14 mouse cellular contexts compared by ENCODE assay signal in genomic region chr11:116194619-116195018, GRCm38 (mm10). TPM values are rescaled to one million over a fixed set of nuclear protein-coding genes. Genes with fewer than 3 reads are reported as not detected.
DNase-seq lines count a peak whose midpoint lies in the region; ATAC-seq and TF ChIP-seq lines count a peak whose summit lies in the region.
"Had no signal": no experiment of that assay in that cellular context is flagged by ENCODE, and none has a peak within 500 bp of the region (broad histone marks: within the 10 kb centered on the region; RNA-seq: fewer than 3 reads in every experiment).

No protein-coding gene starts in this region.

- no peak for ATAC-seq in megakaryocyte, adult 5-6 weeks (ENCODE audit: poor library complexity, severe bottlenecking)
- ATAC-seq in liver, embryonic 15.5 days (ENCODE audit: insufficient read depth) = no peak
- ATAC-seq: hindbrain, postnatal 0 days; midbrain, embryonic 13.5 days; Patski had no signal

- peaks cover 40% of the 10 kb centered on the region for H3K36me3 ChIP-seq in megakaryocyte, embryonic 14.5 days (replicated peaks; ENCODE audit: low read length)
- H3K36me3 ChIP-seq in liver, embryonic 15.5 days (replicated peaks) = peaks cover 17% of the 10 kb centered on the region
- H3K36me3 ChIP-seq in forebrain, embryonic 10.5 days (replicated peaks) = peaks cover 18% of the 10 kb centered on the region

- TF ChIP-seq CTCF in gastrocnemius, adult 2 months (IDR thresholded peaks at IDR 0.05) = no peak

- intact Hi-C loops in gastrocnemius, adult 2 months (cut with DNase I) = no loop called here
- intact Hi-C loops in left cerebral cortex, postnatal 10 days (cut with DNase I) = no loop called here

- 50% methylated on average over 8 of the region's 8 CpGs for WGBS in liver, embryonic 15.5 days (ENCODE audit: insufficient replicate concordance)
- 94% methylated on average over 8 of the region's 8 CpGs for WGBS in forebrain, embryonic 10.5 days

- no peak for DNase-seq in gastrocnemius, adult 2 months
- no peak for DNase-seq in gastrocnemius, postnatal 10 days
- DNase-seq in c-Kit-positive CD71-positive TER-119-positive erythroid progenitor cells, embryonic 14.5 days (ENCODE audit: low spot score) = no peak
- no peak for DNase-seq in forebrain, embryonic 10.5 days (ENCODE audit: extremely low spot score, low spot score)
- no peak for DNase-seq in left cerebral cortex, postnatal 10 days (ENCODE audit: extremely low spot score in 1 of 2, low spot score in 2 of 2)
- DNase-seq: cerebellum, adult 9-11 months; lung, postnatal 14 days; thymus, postnatal 36 days had no signal

- peak overlapping the region; percentile 26; the same call in 1 of the 2 replicates for H3K4me3 ChIP-seq in gastrocnemius, adult 2 months
- H3K4me3 ChIP-seq in megakaryocyte, embryonic 14.5 days (replicated peaks) = peak overlapping the region; percentile 89
- 0 out of 2 replicates have a peak overlapping the region, but pooled peaks have one; percentile 5 for H3K4me3 ChIP-seq in liver, embryonic 15.5 days (replicated peaks)
- H3K4me3 ChIP-seq in forebrain, embryonic 10.5 days = no peak overlapping the region
- H3K4me3 ChIP-seq: midbrain, embryonic 13.5 days had no signal

- H3K4me1 ChIP-seq in megakaryocyte, embryonic 14.5 days = peaks cover 72% of the 10 kb centered on the region
- peaks cover 46% of the 10 kb centered on the region for H3K4me1 ChIP-seq in liver, embryonic 15.5 days (replicated peaks)
- peaks cover 13% of the 10 kb centered on the region for H3K4me1 ChIP-seq in forebrain, embryonic 10.5 days

- no peaks in the 10 kb centered on the region for H3K9me3 ChIP-seq in megakaryocyte, embryonic 14.5 days
- no peaks in the 10 kb centered on the region for H3K9me3 ChIP-seq in liver, embryonic 15.5 days (replicated peaks)
- H3K9me3 ChIP-seq in forebrain, embryonic 10.5 days = no peaks in the 10 kb centered on the region
- H3K9me3 ChIP-seq: midbrain, embryonic 13.5 days had no signal

- H3K4me2 ChIP-seq in liver, embryonic 15.5 days = peak overlapping the region; percentile 41
- H3K4me2 ChIP-seq: midbrain, embryonic 13.5 days had no signal

- no peak overlapping the region; the same call in 1 of the 2 replicates for H3K9ac ChIP-seq in liver, embryonic 15.5 days
- H3K9ac ChIP-seq: midbrain, embryonic 13.5 days had no signal

- H3K27me3 ChIP-seq in megakaryocyte, embryonic 14.5 days (replicated peaks) = no peaks in the 10 kb centered on the region
- no peaks in the 10 kb centered on the region for H3K27me3 ChIP-seq in liver, embryonic 15.5 days
- no peaks in the 10 kb centered on the region for H3K27me3 ChIP-seq in forebrain, embryonic 10.5 days (ENCODE audit: poor library complexity, severe bottlenecking)
- H3K27me3 ChIP-seq: midbrain, embryonic 13.5 days; Patski had no signal

- H3K27ac ChIP-seq in gastrocnemius, adult 2 months = peak overlapping the region; percentile 53
- peak overlapping the region; percentile 60 for H3K27ac ChIP-seq in liver, embryonic 15.5 days (replicated peaks)
- no peak overlapping the region for H3K27ac ChIP-seq in forebrain, embryonic 10.5 days
- H3K27ac ChIP-seq: hindbrain, postnatal 0 days; midbrain, embryonic 13.5 days had no signal

RNA-seq across cellular contexts. Expression of gene Ten1, which starts 4.0 kb away (rescaled TPM):
- 10 to 100 TPM; 14.3 to 17.1 TPM for total RNA-seq in gastrocnemius, adult 2 months (2021)
- 10 to 100 TPM; 28.5 to 31.3 TPM for total RNA-seq in gastrocnemius, postnatal 10 days (2021)
- 181 and 219 TPM in 2 replicates for polyA plus RNA-seq in megakaryocyte, embryonic 14.5 days (2012; ENCODE audit: insufficient read depth, low replicate concordance)
- 58.5 and 63.9 TPM in 2 replicates for total RNA-seq in megakaryocyte, adult 5-6 weeks (2015)
- 21.4 and 27.2 TPM in 2 replicates for total RNA-seq in megakaryocyte, adult 5-6 weeks (2017)
- polyA plus RNA-seq in liver, embryonic 15.5 days (2015; fragmentation: Nextera tagmentation; extraction: Ambion mirVana) = 27.5 and 33.1 TPM in 2 replicates
- polyA plus RNA-seq in forebrain, embryonic 10.5 days (2016; fragmentation: Nextera tagmentation; extraction: Ambion mirVana) = 51.7 and 57.1 TPM in 2 replicates
- 10 to 100 TPM; 44.8 to 50.9 TPM for total RNA-seq in left cerebral cortex, postnatal 10 days (2021)

RNA-seq across cellular contexts. Expression of gene Acox1, which starts 4.2 kb away (rescaled TPM):
- total RNA-seq in gastrocnemius, adult 2 months (2021) = 100 to 1,000 TPM in 1 of 2 experiments, 10 to 100 TPM in 1; 79.8 to 118 TPM
- 10 to 100 TPM; 39.1 to 41.4 TPM for total RNA-seq in gastrocnemius, postnatal 10 days (2021)
- polyA plus RNA-seq in megakaryocyte, embryonic 14.5 days (2012; ENCODE audit: insufficient read depth, low replicate concordance) = 1.7 and 3.3 TPM in 2 replicates
- total RNA-seq in megakaryocyte, adult 5-6 weeks (2015) = 15.1 and 18.3 TPM in 2 replicates
- total RNA-seq in megakaryocyte, adult 5-6 weeks (2017) = 18.6 and 19.7 TPM in 2 replicates
- polyA plus RNA-seq in liver, embryonic 15.5 days (2015; fragmentation: Nextera tagmentation; extraction: Ambion mirVana) = 32.5 and 41.8 TPM in 2 replicates
- 19.8 and 19.9 TPM in 2 replicates for polyA plus RNA-seq in forebrain, embryonic 10.5 days (2016; fragmentation: Nextera tagmentation; extraction: Ambion mirVana)
- total RNA-seq in left cerebral cortex, postnatal 10 days (2021) = 100 to 1,000 TPM; 110 to 118 TPM

RNA-seq across cellular contexts. Expression of gene Fbf1, which starts 26.7 kb away (rescaled TPM):
- total RNA-seq in gastrocnemius, adult 2 months (2021) = 10 to 100 TPM; 10.5 to 11.5 TPM
- total RNA-seq in gastrocnemius, postnatal 10 days (2021) = 10 to 100 TPM; 13.8 to 18.2 TPM
- 33.9 and 37.8 TPM in 2 replicates for polyA plus RNA-seq in megakaryocyte, embryonic 14.5 days (2012; ENCODE audit: insufficient read depth, low replicate concordance)
- total RNA-seq in megakaryocyte, adult 5-6 weeks (2015) = 2.9 and 5.9 TPM in 2 replicates
- 5.7 and 6.3 TPM in 2 replicates for total RNA-seq in megakaryocyte, adult 5-6 weeks (2017)
- polyA plus RNA-seq in liver, embryonic 15.5 days (2015; fragmentation: Nextera tagmentation; extraction: Ambion mirVana) = 6.1 and 7.5 TPM in 2 replicates
- polyA plus RNA-seq in forebrain, embryonic 10.5 days (2016; fragmentation: Nextera tagmentation; extraction: Ambion mirVana) = 63.5 and 67.7 TPM in 2 replicates
- 100 to 1,000 TPM in 1 of 2 experiments, 10 to 100 TPM in 1; 96.2 to 100 TPM for total RNA-seq in left cerebral cortex, postnatal 10 days (2021)

RNA-seq across cellular contexts. Expression of gene Evpl, which starts 43.3 kb away (rescaled TPM):
- total RNA-seq in gastrocnemius, adult 2 months (2021) = under 1 TPM in 1 of 2 experiments, not detected in 1; 0.14 TPM
- total RNA-seq in gastrocnemius, postnatal 10 days (2021) = under 1 TPM; 0.09 to 0.34 TPM
- polyA plus RNA-seq in megakaryocyte, embryonic 14.5 days (2012; ENCODE audit: insufficient read depth, low replicate concordance) = 0.34 TPM in 1 of 2 replicates, not detected in the other
- 0.11 TPM in 1 of 2 replicates, not detected in the other for total RNA-seq in megakaryocyte, adult 5-6 weeks (2015)
- total RNA-seq in megakaryocyte, adult 5-6 weeks (2017) = 0.24 and 0.37 TPM in 2 replicates
- 0.08 and 0.12 TPM in 2 replicates for polyA plus RNA-seq in liver, embryonic 15.5 days (2015; fragmentation: Nextera tagmentation; extraction: Ambion mirVana)
- polyA plus RNA-seq in forebrain, embryonic 10.5 days (2016; fragmentation: Nextera tagmentation; extraction: Ambion mirVana) = 0.47 and 0.48 TPM in 2 replicates
- under 1 TPM; 0.77 to 0.97 TPM for total RNA-seq in left cerebral cortex, postnatal 10 days (2021)

RNA-seq across cellular contexts. Expression of gene Mrpl38, which starts 56.0 kb away (rescaled TPM):
- 10 to 100 TPM; 47.5 to 61.5 TPM for total RNA-seq in gastrocnemius, adult 2 months (2021)
- 10 to 100 TPM; 40.8 to 46.2 TPM for total RNA-seq in gastrocnemius, postnatal 10 days (2021)
- 25.4 and 80.4 TPM in 2 replicates for polyA plus RNA-seq in megakaryocyte, embryonic 14.5 days (2012; ENCODE audit: insufficient read depth, low replicate concordance)
- total RNA-seq in megakaryocyte, adult 5-6 weeks (2015) = 14.6 and 17.3 TPM in 2 replicates
- total RNA-seq in megakaryocyte, adult 5-6 weeks (2017) = 6.9 and 10.0 TPM in 2 replicates
- 48.8 and 51.1 TPM in 2 replicates for polyA plus RNA-seq in liver, embryonic 15.5 days (2015; fragmentation: Nextera tagmentation; extraction: Ambion mirVana)
- polyA plus RNA-seq in forebrain, embryonic 10.5 days (2016; fragmentation: Nextera tagmentation; extraction: Ambion mirVana) = 112 and 114 TPM in 2 replicates
- total RNA-seq in left cerebral cortex, postnatal 10 days (2021) = 10 to 100 TPM; 52.2 to 54.6 TPM

Comparison
In these comparisons a context has a peak if more than half of its experiments do, and no peak if none do; other contexts are left out.
1. RNA of gene Fbf1, which starts 26.7 kb away (total RNA-seq): 96.2 to 100 TPM in left cerebral cortex, postnatal 10 days; 13.8 to 18.2 TPM in gastrocnemius, postnatal 10 days, 10.5 to 11.5 TPM in gastrocnemius, adult 2 months and 2.9 to 6.3 TPM in megakaryocyte, adult 5-6 weeks; every median in the first group is over 4 times any median in the second.